Mouse (Mus musculus) adrenal gland (tissue): ENCODE data around the gene Slc34a2.

Source experiments
- intact Hi-C: fragments of 180-260 bp; cut with DNase I; formaldehyde crosslinking; loops from one replicate; pipeline ENCODE4 v1.15.1; 2025

Gene Slc34a2

GRCm38 (mm10) chr5:53025276-53025973 is 12.5 kb upstream of the Slc34a2 start:
- intact Hi-C loops, result no loop called here

- intact Hi-C loops, result no loop called here
Observed at GRCm38 (mm10) chr5:53031346-53031745, 6.5 kb upstream of the Slc34a2 start.

- intact Hi-C loops, result no loop called here
Observed at GRCm38 (mm10) chr5:53042034-53042748, 4.3 kb downstream of the Slc34a2 start.

- intact Hi-C loops, result no loop called here
Observed at GRCm38 (mm10) chr5:53042771-53043371, 5.0 kb downstream of the Slc34a2 start.

- intact Hi-C loops, result no loop called here
Observed at GRCm38 (mm10) chr5:53043716-53044115, 5.8 kb downstream of the Slc34a2 start.

GRCm38 (mm10) chr5:53047951-53048350 is 10.1 kb downstream of the Slc34a2 start:
- intact Hi-C loops, result no loop called here

GRCm38 (mm10) chr5:53048599-53048998 is 10.7 kb downstream of the Slc34a2 start:
- intact Hi-C loops, result no loop called here

GRCm38 (mm10) chr5:53049046-53049445 is 11.2 kb downstream of the Slc34a2 start:
- intact Hi-C loops, result no loop called here

- intact Hi-C loops, result no loop called here
Observed at GRCm38 (mm10) chr5:53050963-53051362, 13.1 kb downstream of the Slc34a2 start.

- intact Hi-C loops, result no loop called here
Observed at GRCm38 (mm10) chr5:53053246-53053645, 15.4 kb downstream of the Slc34a2 start.

GRCm38 (mm10) chr5:53061532-53062130 is 23.8 kb downstream of the Slc34a2 start:
- intact Hi-C loops, result no loop called here

GRCm38 (mm10) chr5:53074553-53074952 is 36.7 kb downstream of the Slc34a2 start:
- intact Hi-C loops, result no loop called here

- intact Hi-C loops, result no loop called here
Observed at GRCm38 (mm10) chr5:53078453-53078852, 40.6 kb downstream of the Slc34a2 start.

- intact Hi-C loops, result no loop called here
Observed at GRCm38 (mm10) chr5:53087452-53087851, 49.6 kb downstream of the Slc34a2 start.

GRCm38 (mm10) chr5:53091331-53091730 is 53.5 kb downstream of the Slc34a2 start:
- intact Hi-C loops, result no loop called here

- intact Hi-C loops, result no loop called here
Observed at GRCm38 (mm10) chr5:53101848-53102473, 64.1 kb downstream of the Slc34a2 start.

GRCm38 (mm10) chr5:53104177-53104855 is 66.4 kb downstream of the Slc34a2 start:
- intact Hi-C loops, result no loop called here

GRCm38 (mm10) chr5:53105716-53106115 is 67.8 kb downstream of the Slc34a2 start:
- intact Hi-C loops, result no loop called here

GRCm38 (mm10) chr5:53106125-53106524 is 68.2 kb downstream of the Slc34a2 start:
- intact Hi-C loops, result no loop called here

- intact Hi-C loops, result no loop called here
Observed at GRCm38 (mm10) chr5:53106731-53107130, 68.8 kb downstream of the Slc34a2 start.

- intact Hi-C loops, result no loop called here
Observed at GRCm38 (mm10) chr5:53108026-53108425, 70.1 kb downstream of the Slc34a2 start.
